Mouse (Mus musculus): ENCODE results near the gene Foxp4. TPM values are rescaled to one million over a fixed set of nuclear protein-coding genes. Genes with fewer than 3 reads are reported as not detected.

Gene Foxp4
- total and polyA plus RNA-seq, 3 experiments = 7.1 to 50.5 TPM; not detected in 1

- Histone ChIP-seq H3K27me3 (ENCODE audit: control insufficient read depth in 1 of 2, insufficient read depth in 2 of 2, low read length in 2 of 2) (no peaks in the 10 kb centered on the region), H3K79me2 (ENCODE audit: control insufficient read depth, insufficient read depth, low read length, poor library complexity) (no peaks in the 10 kb centered on the region), H3K9ac (ENCODE audit: control insufficient read depth, low read depth, low read length, poor library complexity, severe bottlenecking) (no peak overlapping the region), H3K4me3 (ENCODE audit: control insufficient read depth in 1 of 2, insufficient read depth in 1 of 2, low read depth in 2 of 2, low read length in 2 of 2) (no peak overlapping the region), H3K4me1 (ENCODE audit: control insufficient read depth in 1 of 2, insufficient read depth in 2 of 2, low read length in 2 of 2) (no peaks in the 10 kb centered on the region), H3K36me3 (ENCODE audit: control insufficient read depth in 1 of 2, insufficient read depth in 2 of 2, low read length in 2 of 2) (no peaks in the 10 kb centered on the region), H3K27ac (ENCODE audit: control insufficient read depth, low read depth, low read length) (no peak overlapping the region), H3K9me3 (replicated peaks; ENCODE audit: insufficient read depth, low read length) (no peaks in the 10 kb centered on the region)
- no peak for DNase-seq (ENCODE audit: low read depth, low spot score)
- TF ChIP-seq GABPA (IDR thresholded peaks at IDR 0.05; ENCODE audit: low read depth, low read length) (no peak), MYC (IDR thresholded peaks at IDR 0.05; ENCODE audit: low read depth, low read length) (no peak), NELFE (IDR thresholded peaks at IDR 0.05; ENCODE audit: low read depth, low read length) (no peak), MEF2A (IDR thresholded peaks at IDR 0.05; ENCODE audit: extremely low read depth, insufficient replicate concordance, low read depth, low read length, poor library complexity, severe bottlenecking) (no peak), UBTF (IDR thresholded peaks at IDR 0.05; ENCODE audit: borderline replicate concordance, insufficient read depth, low read depth, low read length) (no peak), CTCF (IDR thresholded peaks at IDR 0.05 in 2 of 3, conservative IDR thresholded peaks at IDR 0.05 in 1 of 3; ENCODE audit: control insufficient read depth in 1 of 3, insufficient read depth in 1 of 3, low read depth in 2 of 3, low read length in 3 of 3, poor library complexity in 1 of 3, severe bottlenecking in 1 of 3) (no peak), NRF1 (IDR thresholded peaks at IDR 0.05; ENCODE audit: insufficient read depth, low read depth, low read length, poor library complexity, severe bottlenecking) (no peak), MYB (IDR thresholded peaks at IDR 0.05; ENCODE audit: low read depth, low read length) (no peak), POLR2AphosphoS5 (IDR thresholded peaks at IDR 0.05; ENCODE audit: borderline replicate concordance, low read depth, low read length) (no peak), JUND (IDR thresholded peaks at IDR 0.05; ENCODE audit: low read depth, low read length) (no peak), GATA1 (IDR thresholded peaks at IDR 0.05; ENCODE audit: low read depth, low read length) (no peak), ETS1 (IDR thresholded peaks at IDR 0.05; ENCODE audit: low read depth, low read length) (no peak), POLR2A (IDR thresholded peaks at IDR 0.05; ENCODE audit: control insufficient read depth in 1 of 2, insufficient read depth in 1 of 2, low read depth in 1 of 2, low read length in 2 of 2, poor library complexity in 1 of 2) (no peak), HCFC1 (IDR thresholded peaks at IDR 0.05; ENCODE audit: low read depth, low read length) (no peak)
Measured at GRCm38 (mm10) chr17:47833029-47833627, 91.3 kb downstream of the Foxp4 start.

DNA sequence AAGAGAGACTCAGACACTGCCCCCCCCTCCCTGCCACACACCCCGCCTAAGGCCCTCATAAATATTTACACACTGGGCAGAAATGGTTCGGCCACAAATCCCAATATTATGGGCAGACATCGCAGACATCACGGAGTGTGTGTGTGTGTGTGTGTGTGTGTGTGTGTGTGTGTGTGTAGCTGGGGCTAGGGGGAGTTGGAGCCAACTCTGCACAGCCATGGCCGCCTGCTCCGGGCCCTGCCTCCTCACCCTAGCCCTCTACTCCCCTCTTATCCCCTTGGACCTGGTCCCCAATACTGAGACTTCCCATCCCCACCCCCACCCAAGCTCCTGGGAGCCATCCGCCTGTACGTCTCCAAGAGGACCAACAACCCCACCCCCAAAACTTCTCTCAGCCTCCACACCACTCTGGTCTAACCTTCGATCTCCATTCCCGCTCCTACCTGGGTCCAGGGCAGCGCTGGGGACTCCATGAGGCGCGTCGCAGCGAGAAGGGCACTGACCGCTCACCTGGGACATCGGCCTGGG lies 91.9 kb downstream of the Foxp4 start:
- H3K27ac ChIP-seq (ENCODE audit: control insufficient read depth, low read depth, low read length) = no peak overlapping the region
- H3K4me3 ChIP-seq (ENCODE audit: control insufficient read depth in 1 of 2, insufficient read depth in 1 of 2, low read depth in 2 of 2, low read length in 2 of 2) = no peak overlapping the region
- TF ChIP-seq ETS1 (IDR thresholded peaks at IDR 0.05; ENCODE audit: low read depth, low read length) = no peak
- TF ChIP-seq MYB (IDR thresholded peaks at IDR 0.05; ENCODE audit: low read depth, low read length) = no peak
- no peak for TF ChIP-seq RCOR1 (IDR thresholded peaks at IDR 0.05; ENCODE audit: low read depth, low read length)
- no peak for TF ChIP-seq CTCF (IDR thresholded peaks at IDR 0.05 in 2 of 3, conservative IDR thresholded peaks at IDR 0.05 in 1 of 3; ENCODE audit: control insufficient read depth in 1 of 3, insufficient read depth in 1 of 3, low read depth in 2 of 3, low read length in 3 of 3, poor library complexity in 1 of 3, severe bottlenecking in 1 of 3)
- no peak for TF ChIP-seq ZMIZ1 (IDR thresholded peaks at IDR 0.05; ENCODE audit: low read depth, low read length)
- TF ChIP-seq UBTF (IDR thresholded peaks at IDR 0.05; ENCODE audit: borderline replicate concordance, insufficient read depth, low read depth, low read length) = no peak
- TF ChIP-seq SIN3A (IDR thresholded peaks at IDR 0.05; ENCODE audit: low read length) = no peak
- TF ChIP-seq ZNF384 (IDR thresholded peaks at IDR 0.05; ENCODE audit: low read depth, low read length) = no peak
- H3K27me3 ChIP-seq (ENCODE audit: control insufficient read depth in 1 of 2, insufficient read depth in 2 of 2, low read length in 2 of 2) = no peaks in the 10 kb centered on the region; a peak in 1 of 4 replicates
- no peaks in the 10 kb centered on the region for H3K79me2 ChIP-seq (ENCODE audit: control insufficient read depth, insufficient read depth, low read length, poor library complexity)
- no peaks in the 10 kb centered on the region for H3K9me3 ChIP-seq (replicated peaks; ENCODE audit: insufficient read depth, low read length)
- no peak for DNase-seq (ENCODE audit: low read depth, low spot score)
- H3K4me1 ChIP-seq (ENCODE audit: control insufficient read depth in 1 of 2, insufficient read depth in 2 of 2, low read length in 2 of 2) = no peaks in the 10 kb centered on the region
- H3K36me3 ChIP-seq (ENCODE audit: control insufficient read depth in 1 of 2, insufficient read depth in 2 of 2, low read length in 2 of 2) = no peaks in the 10 kb centered on the region
- no peak overlapping the region for H3K9ac ChIP-seq (ENCODE audit: control insufficient read depth, low read depth, low read length, poor library complexity, severe bottlenecking)
